Mouse (Mus musculus) forebrain, embryonic 12.5 days (tissue): ENCODE data around the gene Ptpn6. TPM values are rescaled to one million over a fixed set of nuclear protein-coding genes. Genes with fewer than 3 reads are reported as not detected.
"Not testable (repeated sequence)": the region's sequence is repeated elsewhere in the genome, so short reads cannot be mapped to it uniquely, and the experiment has no call there.

Experiments used
- ATAC-seq: fragments of 200-750 bp; cut with Nextera tagmentation; 2 replicates; pipeline ENCODE4 v1.8.0; 2017; ENCODE audit warnings: moderate TSS enrichment; ENCODE audit not compliant: low FRiP score
- H3K27ac ChIP-seq: fragments of 300-500 bp; sonication (generic); 2 replicates; pipeline ENCODE4 v1.5.1; 2016; ENCODE audit warnings: mild to moderate bottlenecking
- H3K27me3 ChIP-seq: fragments of 300-500 bp; sonication (generic); 2 replicates; pipeline ENCODE4 v1.6.1; 2016; ENCODE audit warnings: mild to moderate bottlenecking
- H3K36me3 ChIP-seq: fragments of 300-500 bp; sonication (generic); replicated peaks from 2 replicates; pipeline ENCODE4 v1.6.1; 2016; ENCODE audit warnings: mild to moderate bottlenecking
- H3K4me1 ChIP-seq: fragments of 300-500 bp; sonication (generic); 2 replicates; pipeline ENCODE4 v1.6.1; 2016
- H3K4me2 ChIP-seq: fragments of 300-500 bp; sonication (generic); 2 replicates; pipeline ENCODE4 v1.6.1; 2016; ENCODE audit warnings: mild to moderate bottlenecking, moderate library complexity
- H3K4me3 ChIP-seq: fragments of 300-500 bp; sonication (generic); replicated peaks from 2 replicates; pipeline ENCODE4 v1.5.1; 2016; ENCODE audit warnings: mild to moderate bottlenecking
- H3K9ac ChIP-seq: fragments of 300-500 bp; sonication (generic); 2 replicates; pipeline ENCODE4 v1.6.1; 2016; ENCODE audit warnings: mild to moderate bottlenecking
- H3K9me3 ChIP-seq: fragments of 300-500 bp; sonication (generic); 2 replicates; pipeline ENCODE4 v1.6.1; 2016
- WGBS: fragments of 180-500 bp; shearing (Covaris S2); methylation state at CpG from one replicate; pipeline ENCODE4 v1.1.7; 2016; 5-methylcytosine and 5-hydroxymethylcytosine counted together
- polyA plus RNA-seq: library from polyadenylated mRNA; unstranded; fragments of >200 nt; fragmentation: Nextera tagmentation; extraction: Ambion mirVana; gene quantifications from 2 replicates; pipeline ENCODE4 v1.2.1, GENCODE M21; 2016

The Ptpn6 gene
- polyA plus RNA-seq, 1 experiment from 2014 or later: 5.4 TPM

DNA sequence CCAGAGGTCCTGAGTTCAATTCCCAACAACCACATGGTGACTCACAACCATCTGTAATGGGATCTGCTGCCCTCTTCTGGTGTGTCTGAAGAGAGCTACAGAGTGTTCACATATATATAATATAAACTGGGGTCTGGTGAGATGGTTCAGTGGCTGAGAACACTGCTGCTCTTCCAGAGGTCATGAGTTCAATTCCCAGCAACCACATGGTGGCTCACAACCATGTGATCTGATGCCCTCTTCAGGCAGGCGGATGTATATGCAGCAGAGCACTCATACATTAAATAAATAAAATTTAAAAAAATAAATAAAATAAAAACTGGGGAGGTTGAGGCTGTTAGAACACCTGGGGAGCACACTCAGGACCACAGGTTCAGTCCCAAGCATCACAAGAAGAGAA lies 51.9 kb downstream of the Ptpn6 start:
- not testable (repeated sequence) for H3K9me3 ChIP-seq, H3K9ac ChIP-seq, H3K36me3 ChIP-seq, H3K4me1 ChIP-seq, H3K27me3 ChIP-seq, ATAC-seq, H3K4me2 ChIP-seq, H3K27ac ChIP-seq, H3K4me3 ChIP-seq
- 83% methylated on average over 1 of the region's 1 CpGs for WGBS

DNA sequence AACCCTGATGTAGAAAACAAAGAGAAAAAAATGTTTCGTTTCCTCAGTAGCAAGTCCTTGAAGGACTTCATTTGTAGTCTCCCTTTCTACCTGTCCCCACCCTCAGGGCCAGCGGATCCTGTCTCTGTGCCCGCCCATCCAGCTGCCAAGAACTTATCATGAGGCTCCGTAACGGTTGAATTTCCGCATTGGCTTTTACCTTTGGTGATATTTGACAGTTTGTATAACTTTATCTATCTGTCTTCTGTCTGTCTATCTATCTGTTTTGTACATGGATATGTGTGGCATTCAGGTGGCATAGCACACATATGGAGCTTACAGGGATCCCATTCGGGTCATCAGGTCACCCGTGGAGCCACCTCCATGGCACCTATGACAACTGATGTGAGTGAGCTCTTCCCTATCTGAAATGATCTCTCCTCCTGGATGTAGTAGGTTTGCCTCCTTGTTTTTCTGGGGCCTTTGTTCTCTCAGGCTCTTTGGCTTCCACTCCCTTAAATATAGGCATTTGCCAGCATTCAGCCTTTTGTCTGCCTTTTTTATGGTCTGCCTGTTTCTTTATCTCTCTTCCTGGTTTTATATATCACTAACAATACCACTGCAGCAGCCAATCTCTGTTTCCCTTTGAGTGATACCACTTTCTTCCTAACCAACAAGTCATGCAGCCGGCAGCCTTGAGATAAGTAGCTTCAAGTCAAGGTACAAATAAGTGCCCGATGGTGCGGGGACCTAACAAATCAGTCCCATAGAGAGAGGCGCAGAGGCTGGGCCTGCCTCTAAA lies 52.7 kb downstream of the Ptpn6 start:
- no peaks in the 10 kb centered on the region for H3K9me3 ChIP-seq
- no peak overlapping the region for H3K27ac ChIP-seq
- H3K9ac ChIP-seq: no peak overlapping the region
- no peaks in the 10 kb centered on the region for H3K27me3 ChIP-seq
- 87% methylated on average over 12 of the region's 12 CpGs for WGBS
- no peaks in the 10 kb centered on the region; the same call in 1 of the 2 replicates for H3K4me1 ChIP-seq
- no peak for ATAC-seq
- H3K4me3 ChIP-seq: no peak overlapping the region
- no peak overlapping the region for H3K4me2 ChIP-seq
- no peaks in the 10 kb centered on the region for H3K36me3 ChIP-seq

DNA sequence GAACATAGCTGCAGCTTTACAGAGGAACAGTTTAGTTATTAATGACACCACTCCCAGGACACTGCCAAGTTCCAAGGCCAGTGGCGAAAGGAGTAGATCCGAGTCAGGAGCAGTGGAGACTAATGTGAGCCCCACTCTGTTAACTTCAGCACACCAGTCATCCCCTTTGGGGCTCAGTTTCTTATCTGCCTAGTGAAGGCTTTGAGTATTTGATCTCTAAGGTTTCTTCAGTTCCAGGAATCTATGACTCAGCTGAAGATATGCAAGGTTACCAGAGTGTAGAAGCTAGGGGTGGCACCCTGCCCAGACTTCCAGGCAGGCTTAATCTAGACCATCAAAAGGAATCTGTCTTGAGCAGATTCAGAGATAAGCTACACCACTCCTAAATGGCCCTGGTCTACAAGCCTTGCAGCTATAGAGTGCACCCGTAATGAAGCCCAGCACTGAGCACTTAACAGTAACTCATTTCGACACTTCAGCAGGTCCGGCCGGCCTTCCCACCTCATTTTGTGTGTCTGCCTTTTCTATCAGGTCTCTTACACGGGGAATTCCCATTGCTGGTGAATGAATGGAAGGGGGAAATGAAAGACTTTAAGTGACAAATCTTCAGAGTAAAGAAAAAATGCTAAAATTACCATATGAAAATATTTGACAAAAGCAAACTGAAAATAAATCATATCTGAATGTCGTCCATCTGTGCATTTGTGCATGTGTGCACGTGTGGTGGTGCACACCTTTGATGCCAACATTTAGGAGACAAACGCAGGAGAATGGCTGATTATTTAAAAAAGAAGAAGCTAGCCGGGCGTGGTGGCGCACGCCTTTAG lies 54.7 kb downstream of the Ptpn6 start:
- no peaks in the 10 kb centered on the region; the same call in 1 of the 2 replicates for H3K4me1 ChIP-seq
- H3K9ac ChIP-seq: no peak overlapping the region
- no peak overlapping the region for H3K27ac ChIP-seq
- no peak for ATAC-seq
- H3K27me3 ChIP-seq: no peaks in the 10 kb centered on the region
- no peak overlapping the region for H3K4me2 ChIP-seq
- 92% methylated on average over 14 of the region's 14 CpGs for WGBS
- no peaks in the 10 kb centered on the region for H3K36me3 ChIP-seq
- no peaks in the 10 kb centered on the region for H3K9me3 ChIP-seq
- H3K4me3 ChIP-seq: no peak overlapping the region

DNA sequence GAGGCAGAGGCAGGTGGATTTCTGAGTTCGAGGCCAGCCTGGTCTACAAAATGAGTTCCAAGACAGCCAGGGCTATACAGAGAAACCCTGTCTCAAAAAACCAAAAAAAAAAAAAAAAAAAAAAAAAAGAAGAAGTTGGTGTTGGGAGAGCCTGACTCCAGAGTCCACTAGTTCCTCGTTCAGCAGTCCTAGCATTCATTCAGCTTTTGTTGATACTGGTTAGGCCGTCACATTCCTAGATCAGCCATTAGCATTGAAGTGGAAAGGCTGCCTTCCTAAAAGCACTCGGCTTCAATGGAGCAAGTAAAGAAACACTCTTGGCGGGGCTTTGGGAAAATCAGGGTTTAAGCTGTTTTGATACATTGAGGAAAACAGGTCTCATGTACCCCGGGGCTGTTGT lies 56.2 kb downstream of the Ptpn6 start:
- H3K36me3 ChIP-seq, H3K4me1 ChIP-seq, H3K27me3 ChIP-seq, H3K4me3 ChIP-seq, H3K27ac ChIP-seq, H3K9me3 ChIP-seq, H3K4me2 ChIP-seq, ATAC-seq, H3K9ac ChIP-seq: not testable (repeated sequence)
- WGBS: 38% methylated on average over 6 of the region's 6 CpGs

DNA sequence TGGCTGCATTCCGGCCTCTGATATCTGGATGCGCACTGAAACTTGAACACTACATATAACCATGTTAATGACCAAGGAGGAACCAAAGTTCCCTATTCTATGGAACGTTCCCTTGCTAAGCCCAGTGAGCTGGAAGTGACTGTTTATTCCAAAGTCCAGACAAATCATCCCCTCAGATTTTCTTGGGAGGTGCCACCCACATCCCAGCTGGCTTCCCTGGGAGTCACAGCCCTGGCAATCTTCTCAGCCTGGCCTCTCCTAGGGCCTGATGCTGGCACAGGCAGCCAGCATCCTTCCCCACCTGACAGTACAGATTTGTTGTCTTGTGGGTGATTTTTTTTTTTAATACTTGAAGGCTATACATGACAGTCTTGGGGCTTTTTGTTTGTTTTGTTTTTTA lies 59.0 kb downstream of the Ptpn6 start:
- no peaks in the 10 kb centered on the region for H3K4me1 ChIP-seq
- no peak overlapping the region for H3K4me3 ChIP-seq
- H3K27me3 ChIP-seq: no peaks in the 10 kb centered on the region
- no peak for ATAC-seq
- WGBS: 98% methylated on average over 3 of the region's 3 CpGs
- H3K9me3 ChIP-seq: no peaks in the 10 kb centered on the region
- H3K27ac ChIP-seq: no peak overlapping the region
- H3K4me2 ChIP-seq: no peak overlapping the region
- H3K36me3 ChIP-seq: no peaks in the 10 kb centered on the region
- H3K9ac ChIP-seq: no peak overlapping the region

DNA sequence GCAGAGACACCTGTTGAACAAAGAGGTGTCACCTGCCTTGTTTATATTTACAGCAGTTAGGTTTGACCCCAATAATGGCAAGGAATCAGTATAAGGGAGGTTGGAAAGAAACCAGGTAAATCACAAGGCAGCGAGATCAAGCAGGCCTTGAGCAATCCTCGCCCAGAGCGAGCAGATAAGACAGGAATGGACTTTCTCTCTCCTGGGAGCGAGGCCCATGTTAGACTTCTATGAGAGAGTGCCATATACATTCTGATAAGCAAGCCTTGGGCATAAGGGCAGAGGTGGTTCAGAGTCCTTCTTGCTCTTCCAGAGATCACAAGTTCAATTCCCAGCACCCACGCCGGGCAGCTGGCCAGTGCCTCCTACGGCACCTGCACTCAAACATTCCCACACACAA lies 59.7 kb downstream of the Ptpn6 start:
- WGBS: 97% methylated on average over 7 of the region's 7 CpGs

DNA sequence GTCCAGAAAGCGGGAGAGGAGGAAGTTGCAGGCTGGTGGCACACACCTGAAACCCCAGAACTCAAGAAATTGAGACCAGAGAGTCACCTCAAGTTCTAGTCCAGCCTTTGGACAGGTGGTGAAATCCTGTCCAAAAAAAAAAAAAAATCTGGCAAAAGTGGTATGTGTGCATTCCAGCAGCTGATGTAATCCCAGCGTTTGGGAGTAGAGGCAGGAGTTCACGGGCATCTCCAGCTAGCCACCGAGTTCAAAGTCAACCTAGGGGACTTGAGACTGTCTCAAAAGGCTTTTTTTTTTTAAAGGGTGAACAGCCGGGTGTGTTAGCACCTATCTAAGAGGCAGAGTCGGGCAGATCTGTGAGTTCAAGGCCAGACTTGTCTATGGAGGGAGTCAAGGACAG lies 62.3 kb downstream of the Ptpn6 start:
- Histone ChIP-seq H3K36me3 (no peaks in the 10 kb centered on the region; the same call in 1 of the 2 replicates), H3K4me1 (no peaks in the 10 kb centered on the region), H3K9ac (no peak overlapping the region), H3K4me3 (no peak overlapping the region), H3K9me3 (no peaks in the 10 kb centered on the region), H3K4me2 (no peak overlapping the region), H3K27me3 (no peaks in the 10 kb centered on the region), H3K27ac (no peak overlapping the region)
- ATAC-seq: no peak
- 90% methylated on average over 6 of the region's 6 CpGs for WGBS

More for the DNA sequence above, 59.7 kb downstream of the Ptpn6 start:
- Histone ChIP-seq H3K36me3 (no peaks in the 10 kb centered on the region; the same call in 1 of the 2 replicates), H3K4me3 (no peak overlapping the region), H3K4me2 (no peak overlapping the region), H3K9me3 (no peaks in the 10 kb centered on the region), H3K9ac (no peak overlapping the region), H3K4me1 (no peaks in the 10 kb centered on the region), H3K27ac (no peak overlapping the region), H3K27me3 (no peaks in the 10 kb centered on the region)
- no peak for ATAC-seq

DNA sequence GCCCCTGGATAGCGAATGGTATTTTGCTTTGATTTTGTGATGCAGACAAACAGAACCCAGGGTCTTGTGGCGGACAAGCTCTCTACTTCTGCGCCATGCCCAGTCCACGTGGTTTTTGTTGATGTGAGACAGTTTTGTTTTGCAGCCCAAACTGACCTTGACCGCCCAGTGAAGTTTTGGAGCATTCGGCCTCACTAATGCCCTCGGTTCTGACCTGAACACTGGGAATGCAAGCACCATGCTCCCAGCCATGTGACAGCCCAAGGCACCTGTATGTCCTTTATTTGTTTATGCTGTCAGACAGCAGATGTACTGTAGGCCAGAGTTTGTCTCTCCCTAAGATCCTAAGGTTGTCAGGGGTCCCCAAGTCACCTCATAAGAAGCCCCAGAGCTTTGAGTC lies 63.9 kb downstream of the Ptpn6 start:
- no peaks in the 10 kb centered on the region; the same call in none of the 2 replicates for H3K36me3 ChIP-seq
- H3K4me2 ChIP-seq: no peak overlapping the region
- no peaks in the 10 kb centered on the region for H3K27me3 ChIP-seq
- H3K4me3 ChIP-seq: no peak overlapping the region
- no peak for ATAC-seq
- no peaks in the 10 kb centered on the region for H3K4me1 ChIP-seq
- no peaks in the 10 kb centered on the region for H3K9me3 ChIP-seq
- 95% methylated on average over 7 of the region's 7 CpGs for whole genome bisulfite sequencing
- no peak overlapping the region for H3K27ac ChIP-seq
- H3K9ac ChIP-seq: no peak overlapping the region

DNA sequence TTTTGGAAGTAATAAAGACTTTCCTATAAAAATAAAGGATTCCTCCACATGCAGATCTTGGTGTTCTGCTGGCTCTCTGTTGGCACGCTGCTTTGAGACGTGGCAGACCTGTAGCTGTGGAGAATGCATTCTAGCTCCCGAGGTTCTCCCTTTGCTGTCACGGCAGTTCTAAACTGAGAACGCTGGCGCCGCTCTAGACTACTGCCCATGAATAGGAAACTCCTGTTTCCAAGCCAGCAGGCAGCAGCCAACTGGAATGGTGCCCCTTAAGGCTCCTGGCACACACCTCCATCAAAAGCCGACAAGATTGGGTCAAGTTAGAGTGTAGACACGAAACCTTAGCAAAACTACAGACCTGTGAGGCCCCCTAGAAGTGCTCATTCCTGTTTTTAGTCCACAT lies 64.9 kb downstream of the Ptpn6 start:
- Histone ChIP-seq H3K36me3 (no peaks in the 10 kb centered on the region; the same call in none of the 2 replicates), H3K9ac (no peak overlapping the region), H3K27me3 (no peaks in the 10 kb centered on the region), H3K27ac (no peak overlapping the region), H3K4me2 (no peak overlapping the region), H3K4me1 (no peaks in the 10 kb centered on the region), H3K4me3 (no peak overlapping the region), H3K9me3 (no peaks in the 10 kb centered on the region)
- no peak for ATAC-seq
- 93% methylated on average over 9 of the region's 9 CpGs for WGBS

DNA sequence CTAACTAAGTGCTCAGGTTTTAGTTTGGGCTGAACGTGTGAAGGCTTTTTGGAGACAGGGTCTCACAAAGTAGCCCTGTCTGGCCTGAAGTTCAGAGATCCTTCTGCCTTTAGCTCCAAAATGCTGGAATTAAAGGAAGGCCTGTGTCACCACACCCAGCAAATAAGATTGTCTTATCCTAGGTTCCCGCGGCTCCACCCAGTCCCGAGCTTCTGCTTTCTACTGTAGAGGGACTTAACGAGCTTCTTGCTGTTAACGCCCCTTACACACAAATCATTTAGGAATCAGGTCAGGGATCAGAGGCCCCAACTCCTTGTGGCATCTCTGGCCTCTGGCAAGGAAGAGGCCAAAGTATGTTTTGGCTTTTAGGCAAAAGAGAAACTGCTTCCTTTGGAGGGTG lies 66.4 kb downstream of the Ptpn6 start:
- Histone ChIP-seq H3K27me3 (no peaks in the 10 kb centered on the region), H3K4me1 (no peaks in the 10 kb centered on the region), H3K9me3 (no peaks in the 10 kb centered on the region), H3K4me3 (no peak overlapping the region), H3K4me2 (no peak overlapping the region), H3K9ac (no peak overlapping the region), H3K36me3 (no peaks in the 10 kb centered on the region; the same call in none of the 2 replicates), H3K27ac (no peak overlapping the region)
- WGBS: 53% methylated on average over 6 of the region's 6 CpGs
- ATAC-seq: no peak
